Mouse (Mus musculus): ENCODE data around the gene Gprc5d.

DNA sequence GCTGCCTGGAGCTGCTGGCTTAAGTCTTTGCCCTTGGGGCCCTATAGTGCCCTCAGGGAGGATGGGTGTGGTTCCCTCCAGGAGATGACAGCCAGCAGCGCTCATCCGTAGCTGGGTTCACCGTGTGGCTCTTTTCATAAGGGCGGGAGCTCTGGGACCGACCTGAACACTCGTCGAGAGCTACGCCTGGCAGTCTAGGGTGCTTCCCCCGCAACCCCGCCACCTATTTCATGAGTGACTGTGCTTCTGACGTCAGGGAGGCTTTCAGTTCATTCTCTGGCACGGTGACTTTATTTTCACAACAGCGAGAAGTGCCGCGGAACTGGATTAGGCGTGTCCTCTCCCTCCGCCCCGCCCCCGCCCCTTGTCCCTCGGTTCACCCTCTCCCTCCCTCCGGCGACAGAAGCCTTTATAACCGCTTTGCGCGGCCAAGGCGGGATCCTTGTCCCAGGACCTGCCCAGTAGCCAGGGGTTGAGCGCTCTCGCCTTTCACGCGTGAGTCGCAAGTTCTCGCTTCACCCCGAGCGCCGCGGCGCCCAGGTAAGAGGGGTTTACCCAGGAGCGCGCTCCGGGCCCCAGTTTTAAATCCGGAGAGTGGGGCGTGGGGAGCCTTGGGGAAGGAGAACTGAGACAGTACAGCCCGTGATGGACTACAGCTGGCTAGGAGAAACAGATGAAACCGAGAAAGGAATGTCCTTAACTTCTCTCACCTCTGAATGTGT, 52.7 kb downstream of the Gprc5d start, which contains the start of gene Gprc5a:
- TF ChIP-seq GATA1 (IDR thresholded peaks at IDR 0.05; ENCODE audit: low read length) (no peak), TAL1 (IDR thresholded peaks at IDR 0.05; ENCODE audit: low read length) (no peak)
